Mouse (Mus musculus) heart, postnatal 0 days (tissue): ENCODE measurements around the gene Cramp1l.

ENCODE experiments used
- CTCF ChIP-seq: IDR thresholded peaks from 2 replicates; pipeline ENCODE4 v1.5.1; 2016; ENCODE audit warnings: antibody characterized with exemption, control low read depth, low read depth
- EP300 ChIP-seq: IDR thresholded peaks from 2 replicates; pipeline ENCODE4 v1.6.1; 2016; ENCODE audit warnings: antibody characterized with exemption, low read depth

GRCm38 (mm10) chr17:24929506-24929905 lies 86.1 kb downstream of the Cramp1l start:
- TF ChIP-seq CTCF (no peak), EP300 (no peak)
